Mouse (Mus musculus): ENCODE data around the gene Slc2a3. TPM values are rescaled to one million over a fixed set of nuclear protein-coding genes. Genes with fewer than 3 reads are reported as not detected.

Slc2a3 gene
- polyA plus RNA-seq (2021; fragmentation: Nextera tagmentation), result 26.6 and 28.1 TPM in 2 replicates
- long read RNA-seq, experiment 1, transcript Slc2a3-201 (10 exons, 3,959 nt), result major isoform, 187 of 274 reads
- long read RNA-seq, experiment 1, partial matches to known transcripts, result 23 of 274 reads
- long read RNA-seq, experiment 1, other reads (novel, unspliced or antisense), result 64 of 274 reads
- long read RNA-seq, experiment 2, transcript Slc2a3-201 (10 exons, 3,959 nt), result major isoform, 8 of 47 reads
- long read RNA-seq, experiment 2, partial matches to known transcripts, result 9 of 47 reads
- long read RNA-seq, experiment 2, other reads (novel, unspliced or antisense), result 30 of 47 reads

DNA sequence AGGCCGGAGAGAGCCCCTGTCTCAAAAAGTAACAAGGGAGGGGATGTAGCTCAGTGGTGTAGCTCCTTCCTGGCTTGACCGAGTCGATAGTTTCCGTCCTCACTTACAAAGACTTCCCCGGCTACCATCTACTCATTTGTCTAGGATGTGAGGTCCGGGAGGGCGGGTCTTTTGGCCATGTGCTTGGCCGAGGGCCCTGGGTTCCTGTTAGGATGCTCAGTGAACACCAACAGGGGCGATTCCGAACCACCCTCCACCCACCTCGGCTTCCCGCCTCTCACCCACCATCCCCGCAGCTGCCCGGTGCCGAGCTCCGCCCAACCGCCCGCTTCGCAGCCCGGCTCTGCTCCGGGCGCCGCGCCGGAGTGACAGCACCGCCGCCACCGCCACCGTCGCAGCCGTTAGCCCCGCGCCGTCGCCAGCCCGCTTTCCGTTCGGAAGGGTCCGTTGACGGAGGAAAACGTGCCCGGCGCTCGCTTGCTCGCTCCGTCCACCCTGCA is at the start of gene Slc2a3:
Slc2a3 (minus strand) TSS at position 340 of the 500 bp plus-strand sequence.

DNA sequence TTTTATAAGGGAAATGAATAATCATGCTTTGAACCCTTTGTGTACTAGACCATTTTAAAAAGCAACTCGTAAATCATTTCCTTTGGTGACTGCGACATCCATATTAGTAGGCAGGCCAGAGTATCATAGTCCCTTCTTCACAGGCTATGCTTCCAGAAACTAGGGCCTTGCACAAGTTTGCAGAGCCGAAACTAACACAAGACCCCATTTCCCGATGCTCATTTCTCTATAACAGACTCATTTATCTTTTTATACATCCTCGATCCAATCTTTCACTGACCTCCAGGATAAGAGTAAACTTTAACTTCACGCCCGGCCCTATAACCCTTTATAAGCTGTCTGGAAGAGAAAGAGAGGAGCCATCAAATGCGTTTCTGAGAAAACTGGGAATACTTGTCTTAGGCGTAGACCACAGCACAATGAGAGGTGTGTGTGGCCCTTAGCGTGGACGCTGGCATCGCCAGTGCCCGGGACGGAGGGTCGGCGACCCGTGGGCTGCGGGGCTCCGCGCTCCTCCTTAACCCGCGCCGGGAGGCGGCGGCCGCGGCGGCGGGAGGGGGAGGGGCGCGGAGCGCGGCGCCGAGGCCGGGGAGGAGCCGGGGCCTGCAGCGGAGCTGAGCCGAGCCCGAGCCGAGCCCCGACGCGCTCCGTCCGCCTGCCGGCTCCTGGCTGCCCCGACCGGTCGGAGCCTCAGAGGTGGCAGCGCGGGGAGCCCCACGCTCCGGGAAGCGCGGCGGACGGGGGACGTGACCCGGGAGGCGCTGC is 18.0 kb upstream of the Slc2a3 start, which contains the start of gene Foxj2:
Foxj2 (plus strand) TSS at position 609 of the 765 bp plus-strand sequence.

GRCm38 (mm10) chr6:122707036-122707800 is 94.2 kb downstream of the Slc2a3 start, which contains the start of gene Nanog:
Gene Nanog (plus strand): TSS chr6:122707489.

Other genes with a start within 250 kb of the Slc2a3 start
- gene Aicda, start 247.8 kb downstream of the Slc2a3 start, polyA plus RNA-seq (2021; fragmentation: Nextera tagmentation), result not detected in 2 replicates
- gene Apobec1, start 199.2 kb downstream of the Slc2a3 start, polyA plus RNA-seq (2021; fragmentation: Nextera tagmentation), result 1.6 and 2.9 TPM in 2 replicates
- not detected in 2 replicates for gene Gdf3, start 191.6 kb downstream of the Slc2a3 start, polyA plus RNA-seq (2021; fragmentation: Nextera tagmentation)
- not detected in 2 replicates for gene Dppa3, start 175.2 kb downstream of the Slc2a3 start, polyA plus RNA-seq (2021; fragmentation: Nextera tagmentation)
- gene Nanog, start 94.2 kb downstream of the Slc2a3 start, polyA plus RNA-seq (2021; fragmentation: Nextera tagmentation), result not detected in 2 replicates
- gene Foxj2, start 18.3 kb upstream of the Slc2a3 start, polyA plus RNA-seq (2021; fragmentation: Nextera tagmentation), result 3.8 and 5.0 TPM in 2 replicates
- gene C3ar1, start 54.5 kb upstream of the Slc2a3 start, polyA plus RNA-seq (2021; fragmentation: Nextera tagmentation), result 1.1 and 1.8 TPM in 2 replicates
- 120 and 147 TPM in 2 replicates for gene Necap1, start 72.8 kb upstream of the Slc2a3 start, polyA plus RNA-seq (2021; fragmentation: Nextera tagmentation)
- gene Clec4a1, start 120.2 kb upstream of the Slc2a3 start, polyA plus RNA-seq (2021; fragmentation: Nextera tagmentation), result 0.17 and 0.46 TPM in 2 replicates
- 2.2 and 2.6 TPM in 2 replicates for gene Clec4a3, start 150.9 kb upstream of the Slc2a3 start, polyA plus RNA-seq (2021; fragmentation: Nextera tagmentation)
- not detected in 2 replicates for gene Clec4a4, start 188.7 kb upstream of the Slc2a3 start, polyA plus RNA-seq (2021; fragmentation: Nextera tagmentation)
- not detected in 2 replicates for gene Clec4b1, start 248.3 kb upstream of the Slc2a3 start, polyA plus RNA-seq (2021; fragmentation: Nextera tagmentation)

All from left cerebral cortex, adult 6 months (tissue).